Mouse (Mus musculus) intestine, postnatal 0 days (tissue): Measurements from ENCODE around the gene Bach1. TPM values are rescaled to one million over a fixed set of nuclear protein-coding genes. Genes with fewer than 3 reads are reported as not detected.

ENCODE experiments used
- ATAC-seq: fragments of 200-750 bp; cut with Nextera tagmentation; 2 replicates; pipeline ENCODE4 v1.8.0; 2017; ENCODE audit warnings: mild to moderate bottlenecking, moderate TSS enrichment, moderate library complexity
- H3K27ac ChIP-seq: fragments of 300-500 bp; sonication (generic); 2 replicates; pipeline ENCODE4 v1.5.1; 2014; ENCODE audit warnings: mild to moderate bottlenecking, low read depth, low read length, moderate library complexity
- H3K27me3 ChIP-seq: fragments of 300-500 bp; sonication (generic); replicated peaks from 2 replicates; pipeline ENCODE4 v1.6.1; 2014; ENCODE audit warnings: low read length, mixed read lengths; ENCODE audit not compliant: control insufficient read depth, insufficient read depth
- H3K36me3 ChIP-seq: fragments of 300-500 bp; sonication (generic); 2 replicates; pipeline ENCODE4 v1.6.1; 2014; ENCODE audit warnings: mild to moderate bottlenecking, moderate library complexity; ENCODE audit not compliant: control insufficient read depth, insufficient read depth
- H3K4me1 ChIP-seq: fragments of 300-500 bp; sonication (generic); replicated peaks from 2 replicates; pipeline ENCODE4 v1.6.1; 2014; ENCODE audit warnings: antibody characterized with exemption, low read length, mixed read lengths; ENCODE audit not compliant: control insufficient read depth, insufficient read depth
- H3K4me2 ChIP-seq: fragments of 300-500 bp; sonication (generic); replicated peaks from 2 replicates; pipeline ENCODE4 v1.6.1; 2014; ENCODE audit warnings: low read depth, mild to moderate bottlenecking, moderate library complexity
- H3K4me3 ChIP-seq: fragments of 300-500 bp; sonication (generic); 2 replicates; pipeline ENCODE4 v1.5.1; 2014; ENCODE audit warnings: low read depth, low read length
- H3K9ac ChIP-seq: fragments of 300-500 bp; sonication (generic); 2 replicates; pipeline ENCODE4 v1.6.1; 2014; ENCODE audit warnings: mild to moderate bottlenecking, low read depth, low read length
- H3K9me3 ChIP-seq: fragments of 300-500 bp; sonication (generic); 2 replicates; pipeline ENCODE4 v1.6.1; 2016; ENCODE audit warnings: mixed run types; ENCODE audit not compliant: control insufficient read depth
- CTCF ChIP-seq: sonication (generic); IDR thresholded peaks from 2 replicates; pipeline ENCODE4 v1.5.1; 2016; ENCODE audit warnings: low read depth, mild to moderate bottlenecking, control low read depth, antibody characterized with exemption, moderate library complexity
- WGBS: fragments of 180-500 bp; shearing (Covaris S2); extraction: QIAGEN DNeasy Blood & Tissue Kit; methylation state at CpG from one replicate; pipeline ENCODE4 v1.1.7; 2014; 5-methylcytosine and 5-hydroxymethylcytosine counted together
- polyA plus RNA-seq: library from polyadenylated mRNA; unstranded; fragments of >200 nt; fragmentation: Nextera tagmentation; extraction: Ambion mirVana; gene quantifications from 2 replicates; pipeline ENCODE4 v1.2.1, GENCODE M21; 2015

Bach1 gene
- polyA plus RNA-seq, 1 experiment from 2014 or later = 21.3 TPM

GRCm38 (mm10) chr16:87755915-87756314 lies 57.2 kb downstream of the Bach1 start:
- no peaks in the 10 kb centered on the region for H3K9me3 ChIP-seq

DNA sequence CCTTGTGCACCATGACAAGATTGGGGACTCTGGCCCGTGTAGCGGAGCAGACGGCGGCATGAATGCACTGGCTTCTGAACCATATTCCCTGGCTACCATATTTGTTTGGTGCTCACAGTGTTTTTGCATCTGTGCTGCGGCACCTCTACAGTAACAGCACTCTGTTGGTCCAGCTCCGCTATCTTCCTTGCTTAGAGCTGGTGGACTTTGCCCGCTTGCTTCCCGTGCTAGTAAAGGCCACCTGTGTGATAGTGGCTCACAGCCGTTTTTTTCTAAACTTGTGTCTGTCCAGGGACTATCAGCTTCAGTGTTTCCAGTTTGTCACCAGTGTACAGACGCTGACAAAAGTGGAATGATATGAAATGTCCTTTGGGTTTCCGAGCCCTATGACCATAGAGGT lies 59.3 kb downstream of the Bach1 start:
- Histone ChIP-seq H3K27me3 (no peaks in the 10 kb centered on the region), H3K36me3 (no peaks in the 10 kb centered on the region), H3K9ac (no peak overlapping the region), H3K4me1 (no peaks in the 10 kb centered on the region), H3K9me3 (no peaks in the 10 kb centered on the region), H3K4me2 (no peak overlapping the region), H3K4me3 (no peak overlapping the region), H3K27ac (no peak overlapping the region)
- WGBS = 65% methylated on average over 11 of the region's 11 CpGs
- ATAC-seq = peak; percentile 85
- no peak for TF ChIP-seq CTCF

More at GRCm38 (mm10) chr16:87755915-87756314, 57.2 kb downstream of the Bach1 start:
- H3K4me2 ChIP-seq = no peak overlapping the region
- H3K27me3 ChIP-seq = no peaks in the 10 kb centered on the region
- no peak overlapping the region for H3K9ac ChIP-seq
- no peaks in the 10 kb centered on the region for H3K4me1 ChIP-seq
- no peaks in the 10 kb centered on the region for H3K36me3 ChIP-seq
- WGBS = 77% methylated on average over 3 of the region's 3 CpGs
- TF ChIP-seq CTCF = no peak
- no peak overlapping the region for H3K4me3 ChIP-seq
- H3K27ac ChIP-seq = no peak overlapping the region
- no peak for ATAC-seq

DNA sequence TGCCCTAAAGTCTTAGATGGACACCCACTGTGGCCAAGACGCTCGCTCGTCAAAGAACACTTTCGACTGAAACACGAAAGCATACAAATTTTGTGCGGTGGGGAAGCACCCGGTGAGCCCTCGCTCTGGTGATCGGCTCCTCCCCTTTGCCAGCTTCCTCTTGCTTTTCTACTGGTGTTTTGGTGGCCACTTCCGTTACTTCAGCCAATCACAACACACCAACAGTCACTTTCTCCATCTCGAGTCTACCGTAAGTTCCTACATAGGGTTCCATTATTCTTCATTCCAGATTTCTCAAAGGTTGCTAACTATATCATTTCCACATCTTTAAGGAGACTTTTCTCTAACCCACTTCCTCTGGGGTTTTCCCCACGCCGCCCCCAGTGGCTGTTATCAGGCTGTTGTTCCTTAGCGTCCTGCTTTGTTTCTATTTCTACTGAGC lies 65.9 kb downstream of the Bach1 start:
- H3K4me1 ChIP-seq = no peaks in the 10 kb centered on the region
- no peaks in the 10 kb centered on the region for H3K9me3 ChIP-seq
- no peaks in the 10 kb centered on the region for H3K27me3 ChIP-seq
- no peak overlapping the region for H3K27ac ChIP-seq
- H3K4me3 ChIP-seq = no peak overlapping the region
- H3K9ac ChIP-seq = no peak overlapping the region
- ATAC-seq = no peak
- H3K4me2 ChIP-seq = no peak overlapping the region
- no peak for TF ChIP-seq CTCF
- WGBS = 89% methylated on average over 15 of the region's 15 CpGs
- H3K36me3 ChIP-seq = no peaks in the 10 kb centered on the region

DNA sequence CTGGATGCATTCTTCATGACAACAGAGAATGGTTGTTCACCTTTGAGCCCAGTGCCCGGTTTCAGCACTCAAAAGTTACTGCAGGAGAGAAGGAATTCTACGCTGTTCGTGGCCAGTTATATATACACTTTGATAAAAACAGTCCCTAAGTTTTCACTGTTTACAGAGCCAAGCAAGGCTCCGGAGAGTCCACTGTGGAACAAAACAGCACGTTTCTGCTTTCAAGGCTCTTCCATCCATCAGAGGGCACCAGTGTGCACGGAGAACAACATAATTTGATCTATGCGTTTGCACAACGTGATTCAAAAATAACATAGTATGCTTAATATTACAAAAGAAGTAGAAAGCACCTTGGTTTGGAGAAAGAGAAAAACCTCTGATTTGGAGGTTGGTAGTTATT lies 67.2 kb downstream of the Bach1 start:
- no peaks in the 10 kb centered on the region for H3K9me3 ChIP-seq
- no peak overlapping the region for H3K4me3 ChIP-seq
- no peak for ATAC-seq
- no peaks in the 10 kb centered on the region for H3K36me3 ChIP-seq
- no peak overlapping the region for H3K9ac ChIP-seq
- H3K4me2 ChIP-seq = no peak overlapping the region
- no peaks in the 10 kb centered on the region for H3K4me1 ChIP-seq
- peak; percentile 61 for TF ChIP-seq CTCF
- no peaks in the 10 kb centered on the region for H3K27me3 ChIP-seq
- WGBS = 23% methylated on average over 8 of the region's 8 CpGs
- no peak overlapping the region for H3K27ac ChIP-seq

DNA sequence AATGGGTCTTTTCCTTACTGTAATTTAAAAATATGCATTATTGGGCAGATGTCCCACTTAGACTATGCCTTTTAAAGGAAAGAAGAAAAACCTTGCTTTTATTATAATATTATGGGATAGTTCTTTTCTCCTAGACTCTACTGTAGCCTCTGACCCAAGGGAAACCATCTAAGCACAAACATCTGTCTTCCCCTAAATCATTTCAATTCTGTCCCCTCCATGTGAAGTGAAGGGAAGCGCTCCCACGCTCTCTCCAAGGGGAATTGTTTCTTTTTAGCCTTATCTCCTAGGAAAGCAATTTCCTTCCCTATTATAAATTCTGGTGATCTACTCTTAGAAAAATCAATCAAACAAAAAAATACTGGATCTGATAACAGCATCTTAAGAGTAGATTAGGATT lies 71.8 kb downstream of the Bach1 start:
- Histone ChIP-seq H3K4me3 (no peak overlapping the region), H3K4me2 (no peak overlapping the region), H3K9ac (no peak overlapping the region), H3K4me1 (0 out of 2 replicates have a peak, but pooled peaks cover 8% of the 10 kb centered on the region), H3K27me3 (no peaks in the 10 kb centered on the region), H3K27ac (no peak overlapping the region), H3K9me3 (no peaks in the 10 kb centered on the region), H3K36me3 (no peaks in the 10 kb centered on the region)
- WGBS = 71% methylated on average over 2 of the region's 2 CpGs
- no peak for TF ChIP-seq CTCF
- no peak for ATAC-seq

GRCm38 (mm10) chr16:87771926-87772325 lies 73.2 kb downstream of the Bach1 start:
- no peak overlapping the region for H3K27ac ChIP-seq
- no peak for TF ChIP-seq CTCF
- ATAC-seq = peak; percentile 67

GRCm38 (mm10) chr16:87774398-87774797 lies 75.7 kb downstream of the Bach1 start:
- H3K4me1 ChIP-seq = 0 out of 2 replicates have a peak, but pooled peaks cover 8% of the 10 kb centered on the region
- 76% methylated on average over 3 of the region's 3 CpGs for WGBS
- H3K27me3 ChIP-seq = no peaks in the 10 kb centered on the region
- no peaks in the 10 kb centered on the region for H3K9me3 ChIP-seq
- no peak overlapping the region for H3K4me2 ChIP-seq
- H3K9ac ChIP-seq = no peak overlapping the region
- H3K4me3 ChIP-seq = no peak overlapping the region
- no peak overlapping the region for H3K27ac ChIP-seq
- peak; percentile 69 for TF ChIP-seq CTCF
- no peak for ATAC-seq
- no peaks in the 10 kb centered on the region for H3K36me3 ChIP-seq

More at GRCm38 (mm10) chr16:87771926-87772325, 73.2 kb downstream of the Bach1 start:
- no peaks in the 10 kb centered on the region for H3K36me3 ChIP-seq
- no peak overlapping the region for H3K9ac ChIP-seq
- 0 out of 2 replicates have a peak, but pooled peaks cover 8% of the 10 kb centered on the region for H3K4me1 ChIP-seq
- no peak overlapping the region for H3K4me2 ChIP-seq
- no peak overlapping the region for H3K4me3 ChIP-seq
- 38% methylated on average over 4 of the region's 4 CpGs for WGBS
- no peaks in the 10 kb centered on the region for H3K9me3 ChIP-seq
- H3K27me3 ChIP-seq = no peaks in the 10 kb centered on the region
